Mouse (Mus musculus) intestine, postnatal 0 days (tissue): Measurements from ENCODE around the gene Smurf2. TPM values are rescaled to one million over a fixed set of nuclear protein-coding genes. Genes with fewer than 3 reads are reported as not detected.
"Not testable (repeated sequence)": the region's sequence is repeated elsewhere in the genome, so short reads cannot be mapped to it uniquely, and the experiment has no call there.

Experiments used
- ATAC-seq: fragments of 200-750 bp; cut with Nextera tagmentation; 2 replicates; pipeline ENCODE4 v1.8.0; 2017; ENCODE audit warnings: mild to moderate bottlenecking, moderate TSS enrichment, moderate library complexity
- H3K27ac ChIP-seq: fragments of 300-500 bp; sonication (generic); 2 replicates; pipeline ENCODE4 v1.5.1; 2014; ENCODE audit warnings: mild to moderate bottlenecking, low read depth, low read length, moderate library complexity
- H3K27me3 ChIP-seq: fragments of 300-500 bp; sonication (generic); replicated peaks from 2 replicates; pipeline ENCODE4 v1.6.1; 2014; ENCODE audit warnings: low read length, mixed read lengths; ENCODE audit not compliant: control insufficient read depth, insufficient read depth
- H3K36me3 ChIP-seq: fragments of 300-500 bp; sonication (generic); 2 replicates; pipeline ENCODE4 v1.6.1; 2014; ENCODE audit warnings: mild to moderate bottlenecking, moderate library complexity; ENCODE audit not compliant: control insufficient read depth, insufficient read depth
- H3K4me1 ChIP-seq: fragments of 300-500 bp; sonication (generic); replicated peaks from 2 replicates; pipeline ENCODE4 v1.6.1; 2014; ENCODE audit warnings: antibody characterized with exemption, low read length, mixed read lengths; ENCODE audit not compliant: control insufficient read depth, insufficient read depth
- H3K4me2 ChIP-seq: fragments of 300-500 bp; sonication (generic); replicated peaks from 2 replicates; pipeline ENCODE4 v1.6.1; 2014; ENCODE audit warnings: low read depth, mild to moderate bottlenecking, moderate library complexity
- H3K4me3 ChIP-seq: fragments of 300-500 bp; sonication (generic); 2 replicates; pipeline ENCODE4 v1.5.1; 2014; ENCODE audit warnings: low read depth, low read length
- H3K9ac ChIP-seq: fragments of 300-500 bp; sonication (generic); 2 replicates; pipeline ENCODE4 v1.6.1; 2014; ENCODE audit warnings: mild to moderate bottlenecking, low read depth, low read length
- H3K9me3 ChIP-seq: fragments of 300-500 bp; sonication (generic); 2 replicates; pipeline ENCODE4 v1.6.1; 2016; ENCODE audit warnings: mixed run types; ENCODE audit not compliant: control insufficient read depth
- CTCF ChIP-seq: sonication (generic); IDR thresholded peaks from 2 replicates; pipeline ENCODE4 v1.5.1; 2016; ENCODE audit warnings: low read depth, mild to moderate bottlenecking, control low read depth, antibody characterized with exemption, moderate library complexity
- WGBS: fragments of 180-500 bp; shearing (Covaris S2); extraction: QIAGEN DNeasy Blood & Tissue Kit; methylation state at CpG from one replicate; pipeline ENCODE4 v1.1.7; 2014; 5-methylcytosine and 5-hydroxymethylcytosine counted together
- polyA plus RNA-seq: library from polyadenylated mRNA; unstranded; fragments of >200 nt; fragmentation: Nextera tagmentation; extraction: Ambion mirVana; gene quantifications from 2 replicates; pipeline ENCODE4 v1.2.1, GENCODE M21; 2015

Smurf2 gene
- polyA plus RNA-seq, 1 experiment from 2014 or later: 8.0 TPM

DNA sequence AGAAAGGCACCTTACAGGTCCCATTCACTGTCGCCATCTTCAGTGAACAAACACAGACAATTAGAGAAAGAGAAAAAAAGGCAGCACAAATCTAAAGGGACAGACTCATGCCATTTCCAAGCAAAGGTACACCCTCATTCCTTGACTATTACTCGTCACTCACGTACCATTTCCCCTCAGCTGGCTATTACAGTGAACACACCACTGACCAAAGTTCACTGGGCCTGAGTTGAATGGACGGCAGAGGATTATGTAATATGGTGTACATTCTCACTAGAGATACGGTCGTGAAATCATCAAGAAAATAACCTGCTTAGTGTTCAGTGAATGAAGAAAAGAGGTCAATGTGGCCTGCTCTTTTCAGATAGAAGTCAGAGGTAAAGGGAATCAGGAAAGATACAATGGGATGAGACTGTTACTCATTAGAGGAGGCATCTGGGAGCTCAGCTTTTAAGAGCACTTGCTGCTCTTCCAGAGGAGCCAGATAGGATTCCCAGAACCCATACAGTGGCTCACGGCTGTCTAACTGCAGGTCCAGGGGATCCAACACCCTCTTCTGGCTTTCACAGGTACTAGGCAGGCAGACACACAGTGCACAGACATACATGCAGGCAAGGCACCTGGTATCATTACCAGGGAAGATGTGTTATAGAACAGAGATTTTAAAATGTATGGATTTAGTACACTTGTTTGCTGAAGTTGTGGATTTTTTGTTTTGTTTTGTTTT is 107.9 kb downstream of the Smurf2 start:
- Histone ChIP-seq H3K36me3 (peaks cover 47% of the 10 kb centered on the region), H3K9ac (no peak overlapping the region), H3K27me3 (no peaks in the 10 kb centered on the region), H3K4me1 (0 out of 2 replicates have a peak, but pooled peaks cover 7% of the 10 kb centered on the region), H3K4me2 (no peak overlapping the region), H3K4me3 (no peak overlapping the region), H3K9me3 (no peaks in the 10 kb centered on the region), H3K27ac (peak overlapping the region; percentile 88)
- TF ChIP-seq CTCF: peak; percentile 16; the same call in 1 of the 2 replicates
- WGBS: 42% methylated on average over 7 of the region's 7 CpGs
- peak; percentile 80 for ATAC-seq

DNA sequence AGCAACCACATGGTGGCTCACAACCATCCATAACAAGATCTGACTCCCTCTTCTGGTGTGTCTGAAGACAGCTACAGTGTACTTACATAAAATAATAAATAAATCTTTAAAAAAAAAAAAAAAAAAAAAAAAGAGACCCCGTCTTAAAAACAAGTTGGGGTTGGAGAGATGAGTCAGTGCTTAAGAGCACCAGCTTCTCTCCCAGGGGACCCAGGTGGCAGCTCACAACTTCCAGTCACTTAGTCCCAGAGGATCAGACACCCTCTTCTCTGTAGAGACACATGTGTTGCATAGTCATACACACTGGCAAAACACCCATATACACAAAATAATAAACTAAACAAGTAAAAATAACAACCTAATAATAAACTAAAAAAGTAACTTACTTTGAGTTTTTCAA is 113.1 kb downstream of the Smurf2 start:
- not testable (repeated sequence) for H3K4me1 ChIP-seq, H3K9ac ChIP-seq, H3K4me2 ChIP-seq, H3K27me3 ChIP-seq, H3K4me3 ChIP-seq, H3K9me3 ChIP-seq, ATAC-seq, H3K27ac ChIP-seq
- 79% methylated on average over 1 of the region's 1 CpGs for whole genome bisulfite sequencing
- H3K36me3 ChIP-seq: peaks cover 45% of the 10 kb centered on the region

DNA sequence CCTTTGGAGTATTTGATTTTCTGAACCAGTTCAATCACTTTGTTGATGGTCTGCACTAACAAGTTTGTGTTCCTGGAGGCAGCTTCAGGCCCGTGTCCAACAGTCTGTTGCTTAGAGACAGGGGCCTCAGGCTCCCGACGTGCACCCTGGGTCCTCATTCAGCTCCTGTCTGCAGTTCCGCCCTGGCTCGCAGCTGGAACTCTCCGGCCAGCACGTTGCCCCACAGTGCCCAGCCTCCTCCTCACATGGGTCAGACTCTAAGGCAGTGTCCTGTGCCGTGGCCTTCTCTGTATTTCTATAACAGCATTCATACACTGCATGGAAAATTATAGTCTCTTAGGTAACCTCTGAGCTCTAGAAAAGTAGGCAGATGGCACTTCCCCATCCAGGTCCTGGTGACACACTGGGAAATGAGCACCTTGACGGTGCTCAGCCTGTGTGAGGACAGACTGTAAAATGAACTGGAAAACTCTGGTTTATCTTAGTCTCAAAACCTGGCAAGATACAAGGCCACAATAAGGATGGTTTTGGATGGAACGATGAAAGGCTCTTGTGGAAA is 118.4 kb downstream of the Smurf2 start:
- no peaks in the 10 kb centered on the region for H3K9me3 ChIP-seq
- no peaks in the 10 kb centered on the region for H3K4me1 ChIP-seq
- H3K9ac ChIP-seq: no peak overlapping the region
- no peak for TF ChIP-seq CTCF
- H3K27ac ChIP-seq: no peak overlapping the region
- no peak overlapping the region for H3K4me3 ChIP-seq
- peaks cover 71% of the 10 kb centered on the region for H3K36me3 ChIP-seq
- H3K27me3 ChIP-seq: no peaks in the 10 kb centered on the region
- no peak overlapping the region for H3K4me2 ChIP-seq
- WGBS: 85% methylated on average over 10 of the region's 10 CpGs
- ATAC-seq: no peak

DNA sequence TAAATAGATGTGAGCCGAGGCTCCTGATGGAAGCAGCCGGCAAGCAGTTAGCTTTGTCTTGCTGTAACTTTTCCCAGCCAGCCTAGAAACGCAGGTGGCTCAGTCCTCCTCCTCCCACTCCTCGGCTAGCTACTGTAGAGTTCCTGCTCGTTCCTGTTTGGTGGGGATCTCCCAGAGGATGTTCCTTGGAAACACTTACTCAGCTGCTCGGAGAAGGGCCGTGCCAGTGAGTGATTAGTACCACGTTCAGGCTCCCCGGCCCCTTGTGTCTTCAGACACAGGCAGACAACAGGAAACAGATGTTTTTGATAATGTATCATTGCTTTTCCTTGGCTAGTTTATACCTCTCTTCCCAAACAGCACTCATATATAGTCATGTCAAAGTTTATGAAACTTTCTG is 124.8 kb downstream of the Smurf2 start:
- H3K9ac ChIP-seq: no peak overlapping the region
- H3K36me3 ChIP-seq: peaks cover 44% of the 10 kb centered on the region
- H3K9me3 ChIP-seq: no peaks in the 10 kb centered on the region
- H3K4me2 ChIP-seq: no peak overlapping the region
- no peaks in the 10 kb centered on the region for H3K27me3 ChIP-seq
- no peaks in the 10 kb centered on the region for H3K4me1 ChIP-seq
- no peak for ATAC-seq
- 60% methylated on average over 9 of the region's 9 CpGs for whole genome bisulfite sequencing
- no peak for TF ChIP-seq CTCF
- H3K27ac ChIP-seq: no peak overlapping the region
- H3K4me3 ChIP-seq: no peak overlapping the region

DNA sequence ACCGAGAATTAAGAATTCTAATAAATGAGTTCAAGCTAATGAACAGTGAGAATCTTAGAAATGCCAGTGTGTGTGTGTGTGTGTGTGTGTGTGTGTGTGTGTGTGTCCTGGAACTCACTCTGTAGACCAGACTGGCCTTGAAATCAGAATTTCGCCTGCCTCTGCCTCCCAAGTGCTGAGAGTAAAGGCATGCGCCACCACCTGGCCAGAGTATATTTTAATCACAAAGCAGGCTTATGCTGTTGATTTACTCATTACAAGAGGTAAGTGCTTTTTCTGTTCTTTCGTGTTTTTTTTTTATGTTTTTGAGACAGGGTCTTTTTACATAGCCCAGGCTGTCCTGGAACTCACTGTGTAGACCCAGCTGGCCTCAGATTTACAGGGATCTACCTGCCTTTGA is 126.7 kb downstream of the Smurf2 start:
- Histone ChIP-seq H3K4me3 (no peak overlapping the region), H3K4me1 (no peaks in the 10 kb centered on the region), H3K36me3 (peaks cover 28% of the 10 kb centered on the region), H3K27me3 (no peaks in the 10 kb centered on the region), H3K9ac (no peak overlapping the region), H3K4me2 (no peak overlapping the region), H3K9me3 (no peaks in the 10 kb centered on the region), H3K27ac (no peak overlapping the region)
- TF ChIP-seq CTCF: peak; percentile 52
- 79% methylated on average over 4 of the region's 4 CpGs for WGBS
- no peak for ATAC-seq

DNA sequence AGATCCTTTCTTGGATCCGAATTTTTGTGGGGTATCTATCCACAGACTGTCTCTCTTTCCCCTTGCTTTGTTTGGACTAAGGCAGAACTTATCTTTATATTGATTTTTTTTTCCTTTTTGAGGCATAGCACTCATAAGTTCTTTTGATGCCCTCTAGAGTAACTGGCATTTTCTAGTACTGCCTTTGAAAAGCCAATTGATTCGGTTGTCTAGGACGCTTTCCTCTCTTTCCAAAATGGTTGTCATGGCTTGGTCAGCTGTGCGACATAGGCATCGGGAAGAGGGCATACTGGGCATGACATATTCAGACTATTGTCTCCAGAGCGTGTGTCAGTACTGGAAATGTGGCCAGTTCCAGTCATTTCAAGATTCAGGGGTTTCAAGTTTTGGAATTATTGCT is 130.9 kb downstream of the Smurf2 start:
- Histone ChIP-seq H3K27ac (peak overlapping the region; percentile 99), H3K36me3 (peaks cover 28% of the 10 kb centered on the region), H3K4me3 (peak overlapping the region; percentile 96), H3K9me3 (no peaks in the 10 kb centered on the region), H3K27me3 (no peaks in the 10 kb centered on the region), H3K9ac (peak overlapping the region; percentile 99), H3K4me2 (peak overlapping the region; percentile 71), H3K4me1 (no peaks in the 10 kb centered on the region)
- no peak for TF ChIP-seq CTCF
- under 1% methylated on average over 6 of the region's 6 CpGs for WGBS
- no peak for ATAC-seq
